Mouse (Mus musculus) midbrain, embryonic 16.5 days (tissue): ENCODE results near the gene B020011L13Rik. TPM values are rescaled to one million over a fixed set of nuclear protein-coding genes. Genes with fewer than 3 reads are reported as not detected.
"Not testable (repeated sequence)": the region's sequence is repeated elsewhere in the genome, so short reads cannot be mapped to it uniquely, and the experiment has no call there.

Experiments used
- ATAC-seq: fragments of 200-750 bp; cut with Nextera tagmentation; 2 replicates; pipeline ENCODE4 v1.8.0; 2017; ENCODE audit warnings: moderate TSS enrichment
- H3K27ac ChIP-seq: fragments of 300-500 bp; sonication (generic); 2 replicates; pipeline ENCODE4 v1.5.1; 2014; ENCODE audit warnings: mild to moderate bottlenecking, low read length, mixed read lengths
- H3K27me3 ChIP-seq: fragments of 300-500 bp; sonication (generic); 2 replicates; pipeline ENCODE4 v1.6.1; 2014; ENCODE audit warnings: low read depth, low read length, mixed read lengths; ENCODE audit not compliant: control insufficient read depth, insufficient read depth
- H3K36me3 ChIP-seq: fragments of 300-500 bp; sonication (generic); 2 replicates; pipeline ENCODE4 v1.6.1; 2014; ENCODE audit warnings: mild to moderate bottlenecking, low read length, moderate library complexity, mixed read lengths; ENCODE audit not compliant: control insufficient read depth, insufficient read depth
- H3K4me1 ChIP-seq: fragments of 300-500 bp; sonication (generic); 2 replicates; pipeline ENCODE4 v1.6.1; 2014; ENCODE audit warnings: mild to moderate bottlenecking, low read length, mixed read lengths; ENCODE audit not compliant: control insufficient read depth, insufficient read depth
- H3K4me2 ChIP-seq: fragments of 300-500 bp; sonication (generic); 2 replicates; pipeline ENCODE4 v1.6.1; 2014; ENCODE audit warnings: mild to moderate bottlenecking, low read length, mixed read lengths
- H3K4me3 ChIP-seq: fragments of 300-500 bp; sonication (generic); 2 replicates; pipeline ENCODE4 v1.5.1; 2014; ENCODE audit warnings: low read depth, mild to moderate bottlenecking, low read length, moderate library complexity, mixed read lengths
- H3K9ac ChIP-seq: fragments of 300-500 bp; sonication (generic); 2 replicates; pipeline ENCODE4 v1.6.1; 2014; ENCODE audit warnings: low read depth, low read length, mixed read lengths
- H3K9me3 ChIP-seq: fragments of 300-500 bp; sonication (generic); replicated peaks from 2 replicates; pipeline ENCODE4 v1.6.1; 2014; ENCODE audit warnings: mild to moderate bottlenecking, low read length, mixed read lengths; ENCODE audit not compliant: control insufficient read depth, poor library complexity, severe bottlenecking
- whole genome bisulfite sequencing: fragments of 180-500 bp; shearing (Covaris S2); extraction: QIAGEN DNeasy Blood & Tissue Kit; methylation state at CpG from one replicate; pipeline ENCODE4 v1.1.7; 2014; 5-methylcytosine and 5-hydroxymethylcytosine counted together
- polyA plus RNA-seq: library from polyadenylated mRNA; unstranded; fragments of >200 nt; fragmentation: Nextera tagmentation; extraction: Ambion mirVana; gene quantifications from 2 replicates; pipeline ENCODE4 v1.2.1, GENCODE M21; 2015

Gene B020011L13Rik
- polyA plus RNA-seq: not detected in 2 replicates

- not testable (repeated sequence) for H3K9me3 ChIP-seq, H3K4me3 ChIP-seq, H3K4me1 ChIP-seq, H3K9ac ChIP-seq, H3K4me2 ChIP-seq, ATAC-seq, H3K27ac ChIP-seq, H3K36me3 ChIP-seq, H3K27me3 ChIP-seq
- WGBS: 62% methylated on average over 3 of the region's 3 CpGs
Measured at GRCm38 (mm10) chr1:117780833-117781232, at the start of gene B020011L13Rik. Gene B020011L13Rik, plus strand, starts transcription at chr1:117781133.

GRCm38 (mm10) chr1:117816271-117816670, 35.3 kb downstream of the B020011L13Rik start:
- not testable (repeated sequence) for H3K27me3 ChIP-seq, H3K9ac ChIP-seq, H3K9me3 ChIP-seq, H3K36me3 ChIP-seq, H3K4me3 ChIP-seq, H3K4me2 ChIP-seq, H3K4me1 ChIP-seq, ATAC-seq, H3K27ac ChIP-seq

GRCm38 (mm10) chr1:117829781-117830180, 48.8 kb downstream of the B020011L13Rik start, which contains the start of gene Gm28360:
Gene Gm28360, plus strand, starts transcription at chr1:117830081.
- not testable (repeated sequence) for ATAC-seq, H3K9ac ChIP-seq, H3K4me2 ChIP-seq, H3K9me3 ChIP-seq, H3K27ac ChIP-seq, H3K27me3 ChIP-seq, H3K4me1 ChIP-seq, H3K36me3 ChIP-seq, H3K4me3 ChIP-seq
- WGBS: 65% methylated on average over 5 of the region's 5 CpGs

- not testable (repeated sequence) for H3K36me3 ChIP-seq, H3K4me3 ChIP-seq, H3K9ac ChIP-seq, H3K27me3 ChIP-seq, H3K27ac ChIP-seq, H3K9me3 ChIP-seq, H3K4me2 ChIP-seq, H3K4me1 ChIP-seq, ATAC-seq
- WGBS: 88% methylated on average over 3 of the region's 3 CpGs
Measured at GRCm38 (mm10) chr1:117851718-117852117, 70.8 kb downstream of the B020011L13Rik start.

Other genes starting within 250 kb of the B020011L13Rik start
- not detected in 2 replicates for gene Gm28363, start 84.0 kb upstream of the B020011L13Rik start, polyA plus RNA-seq
- not detected in 2 replicates for gene Gm28360, start 48.9 kb downstream of the B020011L13Rik start, polyA plus RNA-seq
- not detected in 2 replicates for gene Gm28168, start 146.9 kb downstream of the B020011L13Rik start, polyA plus RNA-seq
- gene Gm7145, start 184.8 kb downstream of the B020011L13Rik start, polyA plus RNA-seq: not detected in 2 replicates